Mouse (Mus musculus): ENCODE results near the gene Tubgcp6. TPM values are rescaled to one million over a fixed set of nuclear protein-coding genes. Genes with fewer than 3 reads are reported as not detected.

Gene Tubgcp6
- polyA plus RNA-seq (2015; fragmentation: Nextera tagmentation; extraction: Ambion mirVana), result 15.8 and 16.7 TPM in 2 replicates

- Histone ChIP-seq H3K9ac (peak within 1 kb of the TSS; percentile 86), H3K27ac (replicated peaks) (peak within 1 kb of the TSS; percentile 92), H3K9me3 (no peaks in the 10 kb centered on the region), H3K4me3 (peak within 1 kb of the TSS; percentile 73), H3K36me3 (peaks cover 10% of the 10 kb centered on the region), H3K27me3 (no peaks in the 10 kb centered on the region), H3K4me1 (replicated peaks) (peaks cover 54% of the 10 kb centered on the region), H3K4me2 (peak within 1 kb of the TSS; percentile 99)
- WGBS, result under 1% methylated on average over 47 of the region's 47 CpGs
- ATAC-seq (ENCODE audit: low read depth), result peak; percentile 78
Measured at GRCm38 (mm10) chr15:89122649-89123366, at the start of gene Tubgcp6. Gene Tubgcp6 (minus strand): TSS chr15:89123112.

GRCm38 (mm10) chr15:89172276-89172935, 49.5 kb upstream of the Tubgcp6 start:
- peaks cover 88% of the 10 kb centered on the region for H3K4me1 ChIP-seq (replicated peaks)
- H3K27me3 ChIP-seq, result no peaks in the 10 kb centered on the region
- peak overlapping the region; percentile 99 for H3K4me2 ChIP-seq
- H3K4me3 ChIP-seq, result peak overlapping the region; percentile 57
- 29% methylated on average over 17 of the region's 17 CpGs for WGBS
- H3K9ac ChIP-seq, result peak overlapping the region; percentile 87
- no peaks in the 10 kb centered on the region for H3K9me3 ChIP-seq
- no peak for ATAC-seq (ENCODE audit: low read depth)
- peak overlapping the region; percentile 87 for H3K27ac ChIP-seq (replicated peaks)
- H3K36me3 ChIP-seq, result peaks cover 20% of the 10 kb centered on the region

- peaks cover 29% of the 10 kb centered on the region for H3K36me3 ChIP-seq
- no peak overlapping the region for H3K4me3 ChIP-seq
- H3K9me3 ChIP-seq, result no peaks in the 10 kb centered on the region
- H3K27ac ChIP-seq (replicated peaks), result no peak overlapping the region
- peak overlapping the region; percentile 87; the same call in 1 of the 2 replicates for H3K9ac ChIP-seq
- H3K4me2 ChIP-seq, result peak overlapping the region; percentile 99
- H3K27me3 ChIP-seq, result no peaks in the 10 kb centered on the region
- peaks cover 80% of the 10 kb centered on the region for H3K4me1 ChIP-seq (replicated peaks)
- no peak for ATAC-seq (ENCODE audit: low read depth)
- WGBS, result 95% methylated on average over 5 of the region's 5 CpGs
Measured at GRCm38 (mm10) chr15:89171526-89172051, 48.7 kb upstream of the Tubgcp6 start.

GRCm38 (mm10) chr15:89170102-89170501, 47.2 kb upstream of the Tubgcp6 start:
- H3K27ac ChIP-seq (replicated peaks), result peak overlapping the region; percentile 76
- WGBS, result 69% methylated on average over 3 of the region's 3 CpGs
- H3K4me3 ChIP-seq, result no peak overlapping the region
- no peaks in the 10 kb centered on the region for H3K9me3 ChIP-seq
- no peaks in the 10 kb centered on the region for H3K27me3 ChIP-seq
- ATAC-seq (ENCODE audit: low read depth), result no peak
- peaks cover 65% of the 10 kb centered on the region for H3K4me1 ChIP-seq (replicated peaks)
- H3K36me3 ChIP-seq, result peaks cover 43% of the 10 kb centered on the region
- 0 out of 2 replicates have a peak overlapping the region, but pooled peaks have one; percentile 5 for H3K4me2 ChIP-seq
- H3K9ac ChIP-seq, result peak overlapping the region; percentile 22; the same call in 1 of the 2 replicates

- H3K9ac ChIP-seq, result peak overlapping the region; percentile 41
- no peaks in the 10 kb centered on the region for H3K9me3 ChIP-seq
- peaks cover 58% of the 10 kb centered on the region for H3K4me1 ChIP-seq (replicated peaks)
- H3K27ac ChIP-seq (replicated peaks), result peak overlapping the region; percentile 76
- no peaks in the 10 kb centered on the region for H3K27me3 ChIP-seq
- H3K36me3 ChIP-seq, result peaks cover 50% of the 10 kb centered on the region
- WGBS, result under 1% methylated on average over 10 of the region's 10 CpGs
- peak; percentile 60 for ATAC-seq (ENCODE audit: low read depth)
- no peak overlapping the region for H3K4me3 ChIP-seq
- H3K4me2 ChIP-seq, result peak overlapping the region; percentile 5; the same call in 1 of the 2 replicates
Measured at GRCm38 (mm10) chr15:89169431-89169830, 46.5 kb upstream of the Tubgcp6 start.

- H3K9ac ChIP-seq, result peak overlapping the region; percentile 41; the same call in 1 of the 2 replicates
Measured at GRCm38 (mm10) chr15:89168922-89169321, 46.0 kb upstream of the Tubgcp6 start.

GRCm38 (mm10) chr15:89165478-89165877, 42.6 kb upstream of the Tubgcp6 start:
- no peak for ATAC-seq (ENCODE audit: low read depth)
- Histone ChIP-seq H3K4me1 (replicated peaks) (peaks cover 19% of the 10 kb centered on the region), H3K4me2 (no peak overlapping the region), H3K9ac (no peak overlapping the region), H3K27ac (replicated peaks) (no peak overlapping the region), H3K36me3 (peaks cover 90% of the 10 kb centered on the region), H3K4me3 (no peak overlapping the region), H3K27me3 (no peaks in the 10 kb centered on the region), H3K9me3 (no peaks in the 10 kb centered on the region)
- 90% methylated on average over 12 of the region's 12 CpGs for WGBS

More at GRCm38 (mm10) chr15:89168922-89169321, 46.0 kb upstream of the Tubgcp6 start:
- Histone ChIP-seq H3K27me3 (no peaks in the 10 kb centered on the region), H3K9me3 (no peaks in the 10 kb centered on the region), H3K4me1 (replicated peaks) (peaks cover 53% of the 10 kb centered on the region), H3K4me3 (no peak overlapping the region), H3K4me2 (peak overlapping the region; percentile 5; the same call in 1 of the 2 replicates), H3K36me3 (peaks cover 55% of the 10 kb centered on the region), H3K27ac (replicated peaks) (peak overlapping the region; percentile 76)
- WGBS, result 61% methylated on average over 10 of the region's 10 CpGs
- no peak for ATAC-seq (ENCODE audit: low read depth)

GRCm38 (mm10) chr15:89161397-89161796, 38.5 kb upstream of the Tubgcp6 start:
- H3K36me3 ChIP-seq, result peaks cover 100% of the 10 kb centered on the region
- no peak overlapping the region for H3K4me2 ChIP-seq
- no peak overlapping the region for H3K4me3 ChIP-seq
- H3K9ac ChIP-seq, result no peak overlapping the region
- H3K27ac ChIP-seq (replicated peaks), result no peak overlapping the region
- WGBS, result 92% methylated on average over 9 of the region's 9 CpGs
- no peaks in the 10 kb centered on the region for H3K27me3 ChIP-seq
- ATAC-seq (ENCODE audit: low read depth), result no peak
- no peaks in the 10 kb centered on the region for H3K9me3 ChIP-seq
- no peaks in the 10 kb centered on the region for H3K4me1 ChIP-seq (replicated peaks)

GRCm38 (mm10) chr15:89158516-89158915, 35.6 kb upstream of the Tubgcp6 start:
- Histone ChIP-seq H3K27ac (replicated peaks) (no peak overlapping the region), H3K4me3 (no peak overlapping the region), H3K4me1 (replicated peaks) (no peaks in the 10 kb centered on the region; the same call in 1 of the 2 replicates), H3K4me2 (no peak overlapping the region), H3K27me3 (no peaks in the 10 kb centered on the region), H3K9ac (no peak overlapping the region), H3K9me3 (no peaks in the 10 kb centered on the region), H3K36me3 (peaks cover 100% of the 10 kb centered on the region)
- no peak for ATAC-seq (ENCODE audit: low read depth)
- WGBS, result 95% methylated on average over 16 of the region's 16 CpGs

- Histone ChIP-seq H3K27ac (replicated peaks) (no peak overlapping the region), H3K9ac (no peak overlapping the region), H3K4me3 (no peak overlapping the region), H3K36me3 (peaks cover 98% of the 10 kb centered on the region), H3K27me3 (no peaks in the 10 kb centered on the region), H3K4me1 (replicated peaks) (no peaks in the 10 kb centered on the region; the same call in 1 of the 2 replicates), H3K9me3 (no peaks in the 10 kb centered on the region), H3K4me2 (no peak overlapping the region)
- 68% methylated on average over 7 of the region's 7 CpGs for WGBS
- no peak for ATAC-seq (ENCODE audit: low read depth)
Measured at GRCm38 (mm10) chr15:89157954-89158353, 35.0 kb upstream of the Tubgcp6 start.

GRCm38 (mm10) chr15:89152312-89152711, 29.4 kb upstream of the Tubgcp6 start:
- Histone ChIP-seq H3K9ac (no peak overlapping the region), H3K4me1 (replicated peaks) (peaks cover 40% of the 10 kb centered on the region), H3K4me3 (no peak overlapping the region), H3K36me3 (peaks cover 41% of the 10 kb centered on the region), H3K4me2 (no peak overlapping the region), H3K27me3 (no peaks in the 10 kb centered on the region), H3K27ac (replicated peaks) (peak overlapping the region; percentile 73), H3K9me3 (no peaks in the 10 kb centered on the region)
- peak; percentile 40 for ATAC-seq (ENCODE audit: low read depth)

- Histone ChIP-seq H3K9ac (peak overlapping the region; percentile 84), H3K4me1 (replicated peaks) (peaks cover 54% of the 10 kb centered on the region), H3K4me2 (peak overlapping the region; percentile 77), H3K27ac (replicated peaks) (peak overlapping the region; percentile 91), H3K27me3 (no peaks in the 10 kb centered on the region), H3K36me3 (peaks cover 29% of the 10 kb centered on the region), H3K4me3 (peak overlapping the region; percentile 67), H3K9me3 (no peaks in the 10 kb centered on the region)
- 1% methylated on average over 13 of the region's 13 CpGs for WGBS
- ATAC-seq (ENCODE audit: low read depth), result no peak
Measured at GRCm38 (mm10) chr15:89150041-89150390, 27.1 kb upstream of the Tubgcp6 start.

Measured in neural tube, embryonic 13.5 days (tissue).